In the genomic region with DNA sequence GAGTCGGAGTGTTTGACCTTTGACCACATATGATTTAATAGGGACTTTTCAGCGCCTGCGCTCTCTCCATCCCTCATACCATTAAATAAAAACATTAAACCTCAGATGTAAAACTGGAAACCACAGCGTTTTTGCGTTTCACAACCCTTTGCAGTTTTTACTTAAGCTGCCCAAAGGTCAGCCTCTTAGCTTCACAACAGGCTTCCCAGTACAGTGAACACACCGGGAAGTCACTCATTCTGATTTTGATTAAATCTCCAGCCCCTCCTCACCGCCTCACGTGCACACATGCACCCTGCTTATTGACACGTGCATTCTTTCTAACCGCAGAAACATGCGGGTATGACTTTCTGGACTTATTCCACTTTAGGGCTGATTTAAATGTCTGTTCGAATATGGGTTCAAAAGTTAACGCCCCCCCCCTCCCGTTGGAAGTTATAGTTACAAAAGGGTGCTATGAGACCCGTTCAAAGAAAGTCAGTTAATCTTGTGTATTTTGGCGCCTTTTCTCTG, we compare ENCODE assay signal across 9 mouse cellular contexts.
DNase-seq lines count a peak whose midpoint lies in the region; ATAC-seq and TF ChIP-seq lines count a peak whose summit lies in the region.
"Had no signal": no experiment of that assay in that cellular context is flagged by ENCODE, and none has a peak within 500 bp of the region (broad histone marks: within the 10 kb centered on the region; RNA-seq: fewer than 3 reads in every experiment).

No protein-coding gene starts in this region.

- no peaks in the 10 kb centered on the region for H3K9me3 ChIP-seq in forebrain, embryonic 11.5 days (ENCODE audit: control insufficient read depth, low read length)

- peak; percentile 46 to 62 for DNase-seq in heart, adult 2 months
- no peak for DNase-seq in heart, adult 8-10 months (ENCODE audit: low spot score)
- no peak for DNase-seq in forebrain, embryonic 11.5 days (ENCODE audit: low spot score)
- DNase-seq in kidney, adult 11 months: peak; percentile 73
- peak; percentile 55 for DNase-seq in lung, postnatal 36 days
- DNase-seq in thymus, postnatal 4 days: no peak
- no peak for DNase-seq in layer of hippocampus, adult 18-20 months (ENCODE audit: low spot score in 2 of 2)
- no peak for DNase-seq in thymus, postnatal 0 days (ENCODE audit: low spot score)

- H3K9ac ChIP-seq in heart, adult 2 months (ENCODE audit: low read depth, low read length): peak overlapping the region; percentile 79
- H3K9ac ChIP-seq in forebrain, embryonic 11.5 days (ENCODE audit: low read length): peak overlapping the region; percentile 69

- TF ChIP-seq POLR2A in heart, adult 2 months (IDR thresholded peaks at IDR 0.05; ENCODE audit: insufficient read depth, low read depth, low read length): no peak

- intact Hi-C loops in heart, adult 2 months (cut with DNase I): loop anchor here (1.0 kb wide), 1 partner anchor 25 kb away; no protein-coding TSS in a partner anchor

- peaks cover 6% of the 10 kb centered on the region for H3K4me1 ChIP-seq in heart, adult 2 months (ENCODE audit: control insufficient read depth, insufficient read depth, low read length)
- peaks cover 24% of the 10 kb centered on the region for H3K4me1 ChIP-seq in forebrain, embryonic 11.5 days (replicated peaks; ENCODE audit: control insufficient read depth, insufficient read depth, low read length)

- no peak for TF ChIP-seq EP300 in heart, adult 2 months (IDR thresholded peaks at IDR 0.05; ENCODE audit: insufficient read depth, low read depth, low read length)

- peak overlapping the region; percentile 81 for H3K4me2 ChIP-seq in forebrain, embryonic 11.5 days (ENCODE audit: low read depth, low read length, severe bottlenecking)

- H3K36me3 ChIP-seq in heart, adult 2 months (ENCODE audit: control insufficient read depth, insufficient read depth, low read length): peaks cover 6% of the 10 kb centered on the region; the same call in 1 of the 2 replicates
- H3K36me3 ChIP-seq in forebrain, embryonic 11.5 days (ENCODE audit: control insufficient read depth, insufficient read depth, low read length): no peaks in the 10 kb centered on the region

- H3K4me3 ChIP-seq in heart, adult 2 months: peak overlapping the region; percentile 57
- peak overlapping the region; percentile 12; the same call in 1 of the 2 replicates for H3K4me3 ChIP-seq in forebrain, embryonic 11.5 days (ENCODE audit: low read depth, low read length)

- H3K27ac ChIP-seq in heart, adult 2 months: peak overlapping the region; percentile 100
- peak overlapping the region; percentile 81 for H3K27ac ChIP-seq in forebrain, embryonic 11.5 days (ENCODE audit: low read depth, low read length)

- no peaks in the 10 kb centered on the region for H3K27me3 ChIP-seq in heart, adult 2 months (ENCODE audit: control insufficient read depth, insufficient read depth, low read length)
- H3K27me3 ChIP-seq in forebrain, embryonic 11.5 days (ENCODE audit: control insufficient read depth, insufficient read depth, low read length): no peaks in the 10 kb centered on the region
- H3K27me3 ChIP-seq: Patski had no signal

- H3K79me2 ChIP-seq in heart, adult 2 months (replicated peaks; ENCODE audit: control insufficient read depth, insufficient read depth, low read length): no peaks in the 10 kb centered on the region

- 7% methylated on average over 16 of the region's 16 CpGs for WGBS in heart, adult 2 months
- WGBS in forebrain, embryonic 11.5 days: 6% methylated on average over 16 of the region's 16 CpGs

- no peak for TF ChIP-seq CTCF in heart, adult 2 months (IDR thresholded peaks at IDR 0.05)

- ATAC-seq in forebrain, embryonic 11.5 days (replicated peaks; ENCODE audit: low FRiP score): no peak
- ATAC-seq: Patski had no signal

Comparison
In these comparisons a context has a peak if more than half of its experiments do, and no peak if none do; other contexts are left out.
1. DNase-seq: peak in heart, adult 2 months (2 of 2), kidney, adult 11 months (single experiment) and lung, postnatal 36 days (single experiment); none in heart, adult 8-10 months (single experiment), forebrain, embryonic 11.5 days (single experiment), thymus, postnatal 4 days (single experiment), layer of hippocampus, adult 18-20 months (0 of 2) and thymus, postnatal 0 days (single experiment).